Mouse (Mus musculus) forebrain, embryonic 14.5 days (tissue): ENCODE results near the gene Kctd11. TPM values are rescaled to one million over a fixed set of nuclear protein-coding genes. Genes with fewer than 3 reads are reported as not detected.

Experiments
- ATAC-seq: fragments of 200-750 bp; cut with Nextera tagmentation; 2 replicates; pipeline ENCODE4 v1.8.0; 2017; ENCODE audit warnings: mild to moderate bottlenecking, moderate library complexity
- DNase-seq: peaks from one replicate; pipeline ENCODE4 v3.0.0-alpha.2; 2015; ENCODE audit warnings: low spot score
- H3K27ac ChIP-seq: fragments of 300-500 bp; sonication (generic); 2 replicates; pipeline ENCODE4 v1.5.1; 2014; ENCODE audit warnings: low read depth, mild to moderate bottlenecking, control low read depth, low read length, moderate library complexity
- H3K27me3 ChIP-seq: fragments of 300-500 bp; sonication (generic); replicated peaks from 2 replicates; pipeline ENCODE4 v1.6.1; 2014; ENCODE audit warnings: low read length, control low read depth, mixed read lengths; ENCODE audit not compliant: control insufficient read depth, insufficient read depth
- H3K36me3 ChIP-seq: fragments of 300-500 bp; sonication (generic); 2 replicates; pipeline ENCODE4 v1.6.1; 2014; ENCODE audit warnings: low read length, control low read depth; ENCODE audit not compliant: control insufficient read depth, insufficient read depth
- H3K4me1 ChIP-seq: fragments of 300-500 bp; sonication (generic); 2 replicates; pipeline ENCODE4 v1.6.1; 2014; ENCODE audit warnings: antibody characterized with exemption, low read length, control low read depth; ENCODE audit not compliant: control insufficient read depth, insufficient read depth
- H3K4me2 ChIP-seq: fragments of 300-500 bp; sonication (generic); 2 replicates; pipeline ENCODE4 v1.6.1; 2014; ENCODE audit warnings: mild to moderate bottlenecking, control low read depth, low read length
- H3K4me3 ChIP-seq: fragments of 300-500 bp; sonication (generic); 2 replicates; pipeline ENCODE4 v1.5.1; 2014; ENCODE audit warnings: low read depth, low read length, control low read depth
- H3K9ac ChIP-seq: fragments of 300-500 bp; sonication (generic); 2 replicates; pipeline ENCODE4 v1.6.1; 2014; ENCODE audit warnings: mild to moderate bottlenecking, low read length, control low read depth, moderate library complexity
- H3K9me3 ChIP-seq: fragments of 300-500 bp; sonication (generic); replicated peaks from 2 replicates; pipeline ENCODE4 v1.6.1; 2016; ENCODE audit warnings: low read length, control low read depth, mixed read lengths; ENCODE audit not compliant: control insufficient read depth
- WGBS: fragments of 180-500 bp; shearing (Covaris S2); extraction: QIAGEN DNeasy Blood & Tissue Kit; methylation state at CpG from one replicate; pipeline ENCODE4 v1.1.7; 2014; 5-methylcytosine and 5-hydroxymethylcytosine counted together
- microRNA-seq: library from miRNA; unstranded; fragments of <30 nt; microRNA quantifications from one replicate; pipeline ENCODE4, GENCODE M21; 2016
- polyA plus RNA-seq: library from polyadenylated mRNA; unstranded; fragments of >200 nt; fragmentation: Nextera tagmentation; extraction: Ambion mirVana; gene quantifications from 2 replicates; pipeline ENCODE4 v1.2.1, GENCODE M21; 2014

The Kctd11 gene
- polyA plus RNA-seq, 1 experiment from 2014 or later, result 1.2 TPM

DNA sequence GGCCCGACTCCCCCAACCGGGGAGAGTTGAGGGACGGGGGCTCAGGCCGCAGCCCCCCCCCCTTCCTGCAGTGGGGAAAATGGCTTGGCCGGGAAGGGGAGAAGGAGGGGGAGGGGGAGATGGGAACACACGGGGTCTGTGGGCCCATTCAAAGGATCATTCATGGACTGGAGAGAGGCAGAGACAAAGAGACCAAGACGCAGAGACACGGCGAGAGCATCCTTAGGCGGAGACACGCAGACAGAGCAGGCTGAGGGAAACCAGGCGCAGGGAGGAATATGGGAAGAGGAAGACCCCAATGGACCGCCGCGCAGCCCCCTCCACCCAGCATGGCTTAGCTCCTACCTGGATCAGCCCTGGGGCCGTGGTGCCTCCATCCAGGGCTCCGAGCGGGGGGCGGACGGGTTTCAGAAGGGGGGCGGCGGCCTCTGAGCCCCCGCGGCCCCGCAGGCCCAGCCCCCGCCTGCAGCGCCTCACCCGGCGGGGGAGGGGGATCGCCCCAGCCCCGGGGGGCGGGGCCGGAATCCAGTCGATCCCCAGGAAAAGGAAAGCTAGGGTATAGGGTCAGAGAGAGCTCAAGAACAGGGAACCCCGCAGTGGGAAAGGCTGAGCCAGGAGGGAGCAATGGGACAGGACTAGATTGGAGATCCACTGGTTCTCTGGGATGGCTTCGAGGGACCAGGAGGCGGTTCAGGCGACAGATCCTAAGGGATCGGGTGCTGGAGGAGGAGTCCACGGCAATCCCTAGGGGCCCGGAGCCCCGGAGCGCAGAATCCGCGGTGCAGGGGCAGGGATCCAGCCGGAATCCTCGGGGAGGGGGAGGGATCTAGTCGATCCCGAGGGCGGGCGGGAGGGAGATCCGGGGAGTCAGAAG lies 44.3 kb downstream of the Kctd11 start:
- H3K4me1 ChIP-seq, result peaks cover 30% of the 10 kb centered on the region
- H3K36me3 ChIP-seq, result peaks cover 21% of the 10 kb centered on the region
- peak overlapping the region; percentile 90 for H3K4me3 ChIP-seq
- WGBS, result 0% methylated on average over 46 of the region's 52 CpGs
- H3K4me2 ChIP-seq, result peak overlapping the region; percentile 96
- no peaks in the 10 kb centered on the region for H3K9me3 ChIP-seq
- peak overlapping the region; percentile 98 for H3K9ac ChIP-seq
- ATAC-seq (peak; percentile 3), DNase-seq (peak; percentile 67)
- peak overlapping the region; percentile 95 for H3K27ac ChIP-seq
- H3K27me3 ChIP-seq, result no peaks in the 10 kb centered on the region

DNA sequence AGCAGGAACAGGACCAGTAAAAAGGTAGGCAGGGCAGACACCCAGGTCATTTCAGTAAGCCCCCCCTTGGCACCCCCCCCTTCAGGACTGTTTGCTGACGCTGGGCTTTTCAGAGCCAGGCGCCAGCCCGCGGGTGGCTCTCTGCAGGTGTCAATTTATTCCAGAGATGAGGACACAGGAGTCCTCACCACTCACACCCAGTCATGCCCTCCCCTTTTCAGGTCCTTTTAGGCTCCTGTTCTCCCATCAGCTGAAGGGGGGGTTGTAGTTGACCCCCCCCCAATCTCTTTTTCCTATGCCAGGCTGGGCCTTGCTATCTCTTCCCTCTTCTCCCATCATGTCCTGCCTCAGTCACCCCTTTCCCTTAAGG lies 45.3 kb downstream of the Kctd11 start:
- no peak for DNase-seq
- Histone ChIP-seq H3K4me3 (peak overlapping the region; percentile 90), H3K9me3 (no peaks in the 10 kb centered on the region), H3K4me2 (peak overlapping the region; percentile 96), H3K36me3 (peaks cover 28% of the 10 kb centered on the region), H3K9ac (peak overlapping the region; percentile 98), H3K4me1 (peaks cover 30% of the 10 kb centered on the region), H3K27me3 (no peaks in the 10 kb centered on the region), H3K27ac (peak overlapping the region; percentile 95)
- no peak for ATAC-seq
- WGBS, result 6% methylated on average over 4 of the region's 4 CpGs

DNA sequence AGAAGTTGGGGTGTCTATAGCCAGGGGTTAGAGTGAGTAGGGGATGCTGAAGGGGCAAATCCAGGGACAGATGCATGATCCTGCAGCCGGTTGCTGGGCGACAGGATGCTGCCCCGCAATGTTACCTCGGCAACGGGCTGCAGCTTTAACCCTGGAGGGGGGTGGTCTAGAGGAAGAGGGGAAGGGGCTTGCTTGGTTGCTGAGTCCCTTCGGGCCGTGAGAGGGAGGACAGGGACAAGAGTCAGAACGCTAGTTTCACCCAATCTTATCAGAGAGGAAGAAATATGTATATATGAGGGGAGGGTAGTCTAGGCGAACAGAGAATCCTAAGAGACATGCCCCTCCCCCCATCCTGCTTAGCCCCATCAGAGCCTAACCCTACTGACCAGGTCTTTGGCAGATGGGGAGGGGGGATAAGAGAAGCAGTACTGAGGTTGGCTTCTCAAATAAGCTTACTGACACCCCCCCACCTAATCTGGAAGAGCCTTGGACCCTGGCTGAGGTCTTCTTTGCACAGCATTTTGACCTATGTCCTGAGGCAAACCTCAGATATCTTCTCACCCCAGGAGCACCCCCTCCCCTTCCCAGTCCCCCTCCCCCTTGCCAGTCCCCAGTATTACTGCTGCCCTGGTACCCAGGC lies 45.8 kb downstream of the Kctd11 start:
- Histone ChIP-seq H3K27ac (peak overlapping the region; percentile 17; the same call in 1 of the 2 replicates), H3K4me2 (peak overlapping the region; percentile 96), H3K27me3 (no peaks in the 10 kb centered on the region), H3K4me3 (peak overlapping the region; percentile 90), H3K36me3 (peaks cover 31% of the 10 kb centered on the region), H3K4me1 (peaks cover 30% of the 10 kb centered on the region), H3K9me3 (no peaks in the 10 kb centered on the region), H3K9ac (peak overlapping the region; percentile 98)
- 4% methylated on average over 9 of the region's 9 CpGs for WGBS
- DNase-seq (peak; percentile 24), ATAC-seq (no peak)

DNA sequence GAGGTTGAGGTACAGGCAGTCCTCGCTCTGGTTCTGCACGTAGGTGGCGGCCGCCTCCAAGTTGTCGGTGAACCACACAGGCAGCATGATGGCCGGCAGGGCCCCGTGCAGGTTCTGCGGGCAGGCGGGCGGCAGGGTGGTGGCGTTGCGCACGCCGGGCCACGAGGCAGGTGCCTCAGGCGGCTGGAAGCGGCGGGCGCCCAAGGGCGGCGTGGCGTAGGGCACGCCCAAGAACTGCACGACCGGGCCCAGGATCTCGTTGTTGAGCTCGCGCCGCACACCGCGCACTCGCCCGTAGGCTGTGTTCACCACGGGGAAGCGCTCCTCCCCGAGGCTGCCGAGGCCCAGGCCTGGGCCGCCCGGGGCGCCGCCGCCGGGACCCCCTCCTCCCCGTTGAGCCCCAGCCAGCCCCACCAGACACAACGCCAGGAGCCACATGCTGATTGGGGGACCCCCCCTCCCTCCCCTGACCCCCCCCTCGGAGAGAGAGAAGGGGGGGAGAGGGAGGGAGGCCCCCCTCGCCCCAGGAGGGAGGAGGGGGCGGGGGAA lies 47.1 kb downstream of the Kctd11 start:
- H3K4me3 ChIP-seq, result peak overlapping the region; percentile 90
- peak overlapping the region; percentile 96 for H3K4me2 ChIP-seq
- no peaks in the 10 kb centered on the region for H3K27me3 ChIP-seq
- H3K9ac ChIP-seq, result peak overlapping the region; percentile 98
- no peaks in the 10 kb centered on the region for H3K9me3 ChIP-seq
- DNase-seq (peak; percentile 51), ATAC-seq (no peak)
- peak overlapping the region; percentile 39; the same call in 1 of the 2 replicates for H3K27ac ChIP-seq
- WGBS, result 3% methylated on average over 37 of the region's 48 CpGs
- H3K4me1 ChIP-seq, result peaks cover 27% of the 10 kb centered on the region
- peaks cover 31% of the 10 kb centered on the region for H3K36me3 ChIP-seq

DNA sequence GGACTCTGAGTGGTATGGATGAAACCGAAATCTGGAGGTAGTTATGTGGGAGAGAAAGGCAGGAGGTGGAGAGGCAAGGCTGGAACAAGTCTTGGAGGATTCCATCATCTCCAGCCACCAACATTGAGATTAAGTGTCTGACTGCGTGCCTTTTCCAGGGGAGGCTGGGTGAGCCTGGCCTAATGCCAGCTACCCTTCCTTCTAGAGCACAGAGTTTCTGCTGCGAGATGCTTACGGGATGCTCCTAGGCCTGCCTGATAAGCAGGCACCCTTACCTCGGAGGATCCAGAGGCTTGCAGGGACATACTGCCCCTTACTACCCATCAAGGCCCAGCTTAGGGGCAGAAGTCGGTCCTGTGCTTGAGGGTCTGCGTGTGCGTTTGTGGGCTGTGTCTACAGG lies 47.7 kb downstream of the Kctd11 start:
- H3K27ac ChIP-seq, result no peak overlapping the region
- H3K4me3 ChIP-seq, result peak overlapping the region; percentile 90
- H3K4me2 ChIP-seq, result peak overlapping the region; percentile 96
- ATAC-seq, result no peak
- WGBS, result 49% methylated on average over 8 of the region's 8 CpGs
- H3K27me3 ChIP-seq, result no peaks in the 10 kb centered on the region
- peaks cover 36% of the 10 kb centered on the region for H3K36me3 ChIP-seq
- DNase-seq, result no peak
- H3K9me3 ChIP-seq, result no peaks in the 10 kb centered on the region
- H3K4me1 ChIP-seq, result peaks cover 24% of the 10 kb centered on the region
- peak overlapping the region; percentile 98 for H3K9ac ChIP-seq

DNA sequence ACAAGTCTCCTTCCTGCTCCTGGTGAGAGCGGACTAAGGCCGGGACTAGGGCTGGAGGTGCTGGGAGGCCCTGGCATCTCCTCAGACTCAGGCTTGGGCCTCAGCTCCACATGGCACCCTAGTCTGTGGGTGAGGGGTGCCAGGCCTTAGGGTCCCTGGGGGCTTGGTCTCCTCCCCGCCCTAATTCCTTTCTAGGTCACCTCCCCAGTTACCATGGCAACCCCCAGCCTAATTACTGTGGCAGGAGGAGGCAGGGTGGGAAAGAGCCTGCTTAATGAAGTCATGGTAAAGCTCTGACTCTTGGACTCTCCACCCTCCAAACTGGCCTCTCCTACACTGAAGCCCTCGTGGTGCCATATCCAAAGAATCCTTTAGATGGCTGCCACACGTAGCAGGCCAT lies 52.4 kb downstream of the Kctd11 start:
- Histone ChIP-seq H3K27me3 (no peaks in the 10 kb centered on the region), H3K4me3 (no peak overlapping the region), H3K36me3 (peaks cover 80% of the 10 kb centered on the region), H3K4me1 (peaks cover 2% of the 10 kb centered on the region), H3K9ac (no peak overlapping the region), H3K27ac (no peak overlapping the region), H3K9me3 (no peaks in the 10 kb centered on the region), H3K4me2 (no peak overlapping the region)
- 55% methylated on average over 5 of the region's 5 CpGs for WGBS
- no peak for DNase-seq
- ATAC-seq, result no peak

Small RNA genes lying within 50 kb of the gene (microRNA-seq; reads per million reads assigned to microRNA genes)
- not detected for gene Mir6924

Other genes starting within 250 kb of the Kctd11 start
- gene Fxr2, start 248.4 kb downstream of the Kctd11 start, polyA plus RNA-seq, result 34.2 and 35.0 TPM in 2 replicates
- not detected in 2 replicates for gene Sox15, start 226.1 kb downstream of the Kctd11 start, polyA plus RNA-seq
- 72.9 and 83.0 TPM in 2 replicates for gene Mpdu1, start 218.8 kb downstream of the Kctd11 start, polyA plus RNA-seq
- gene Cd68, start 215.3 kb downstream of the Kctd11 start, polyA plus RNA-seq, result 8.2 and 9.6 TPM in 2 replicates
- gene Eif4a1, start 209.0 kb downstream of the Kctd11 start, polyA plus RNA-seq, result 1,177 and 1,222 TPM in 2 replicates
- 81.8 and 88.2 TPM in 2 replicates for gene Senp3, start 199.3 kb downstream of the Kctd11 start, polyA plus RNA-seq
- 0.53 TPM in 1 of 2 replicates, not detected in the other for gene Tnfsf13, start 195.6 kb downstream of the Kctd11 start, polyA plus RNA-seq
- gene Tnfsf12, start 185.6 kb downstream of the Kctd11 start, polyA plus RNA-seq, result 2.2 and 2.7 TPM in 2 replicates
- gene Tnfsfm13, start 185.3 kb downstream of the Kctd11 start, polyA plus RNA-seq, result 1.5 and 1.6 TPM in 2 replicates
- gene Polr2a, start 122.8 kb downstream of the Kctd11 start, polyA plus RNA-seq, result 21.1 and 21.3 TPM in 2 replicates
- gene Slc35g3, start 119.4 kb downstream of the Kctd11 start, polyA plus RNA-seq, result 0.56 TPM in 1 of 2 replicates, not detected in the other
- gene Zbtb4, start 115.5 kb downstream of the Kctd11 start, polyA plus RNA-seq, result 2.1 and 2.8 TPM in 2 replicates
- gene Chrnb1, start 85.5 kb downstream of the Kctd11 start, polyA plus RNA-seq, result 0.68 and 1.4 TPM in 2 replicates
- gene Fgf11, start 79.5 kb downstream of the Kctd11 start, polyA plus RNA-seq, result 2.9 and 3.0 TPM in 2 replicates
- 0.15 and 0.52 TPM in 2 replicates for gene Tmem102, start 75.8 kb downstream of the Kctd11 start, polyA plus RNA-seq
- gene Gm39566, start 66.1 kb downstream of the Kctd11 start, polyA plus RNA-seq, result not detected in 2 replicates
- not detected in 2 replicates for gene Spem2, start 62.9 kb downstream of the Kctd11 start, polyA plus RNA-seq
- 0.39 TPM in 1 of 2 replicates, not detected in the other for gene Spem1, start 59.2 kb downstream of the Kctd11 start, polyA plus RNA-seq
- 15.7 and 18.4 TPM in 2 replicates for gene Nlgn2, start 43.6 kb downstream of the Kctd11 start, polyA plus RNA-seq
- gene Tmem256, start 42.9 kb downstream of the Kctd11 start, polyA plus RNA-seq, result 307 and 386 TPM in 2 replicates
- gene Plscr3, start 35.0 kb downstream of the Kctd11 start, polyA plus RNA-seq, result 44.3 and 49.0 TPM in 2 replicates
- gene Tnk1, start 22.7 kb downstream of the Kctd11 start, polyA plus RNA-seq, result 0.32 TPM in 1 of 2 replicates, not detected in the other
- not detected in 2 replicates for gene Tmem95, start 3.4 kb downstream of the Kctd11 start, polyA plus RNA-seq
- gene Acap1, start 14.1 kb upstream of the Kctd11 start, polyA plus RNA-seq, result 0.10 and 0.17 TPM in 2 replicates
- gene 2810408A11Rik, start 19.6 kb upstream of the Kctd11 start, polyA plus RNA-seq, result 15.0 and 18.6 TPM in 2 replicates
- 16.7 and 23.8 TPM in 2 replicates for gene Neurl4, start 19.7 kb upstream of the Kctd11 start, polyA plus RNA-seq
- 62.9 and 67.8 TPM in 2 replicates for gene Gps2, start 32.5 kb upstream of the Kctd11 start, polyA plus RNA-seq
- 1,251 and 1,277 TPM in 2 replicates for gene Eif5a, start 40.6 kb upstream of the Kctd11 start, polyA plus RNA-seq
- gene Ybx2, start 54.4 kb upstream of the Kctd11 start, polyA plus RNA-seq, result 3.9 and 4.0 TPM in 2 replicates
- 5.5 and 6.7 TPM in 2 replicates for gene Slc2a4, start 66.8 kb upstream of the Kctd11 start, polyA plus RNA-seq
- not detected in 2 replicates for gene Cldn7, start 83.4 kb upstream of the Kctd11 start, polyA plus RNA-seq
- 24.0 and 26.1 TPM in 2 replicates for gene Ctdnep1, start 99.8 kb upstream of the Kctd11 start, polyA plus RNA-seq
- 189 and 203 TPM in 2 replicates for gene Elp5, start 101.1 kb upstream of the Kctd11 start, polyA plus RNA-seq
- 701 and 779 TPM in 2 replicates for gene Gabarap, start 109.7 kb upstream of the Kctd11 start, polyA plus RNA-seq
- gene Phf23, start 114.4 kb upstream of the Kctd11 start, polyA plus RNA-seq, result 49.4 and 49.6 TPM in 2 replicates
- gene Dvl2, start 119.2 kb upstream of the Kctd11 start, polyA plus RNA-seq, result 19.7 and 25.7 TPM in 2 replicates
- 53.3 and 58.4 TPM in 2 replicates for gene Acadvl, start 134.0 kb upstream of the Kctd11 start, polyA plus RNA-seq
- 19.3 and 21.0 TPM in 2 replicates for gene Dlg4, start 135.5 kb upstream of the Kctd11 start, polyA plus RNA-seq
- gene Asgr1, start 172.7 kb upstream of the Kctd11 start, polyA plus RNA-seq, result 2.0 and 2.1 TPM in 2 replicates
- not detected in 2 replicates for gene Asgr2, start 211.2 kb upstream of the Kctd11 start, polyA plus RNA-seq
- 0.72 and 1.1 TPM in 2 replicates for gene Mgl2, start 248.9 kb upstream of the Kctd11 start, polyA plus RNA-seq